Comparison of ENCODE assay signal across 12 mouse cellular contexts in the genomic region with DNA sequence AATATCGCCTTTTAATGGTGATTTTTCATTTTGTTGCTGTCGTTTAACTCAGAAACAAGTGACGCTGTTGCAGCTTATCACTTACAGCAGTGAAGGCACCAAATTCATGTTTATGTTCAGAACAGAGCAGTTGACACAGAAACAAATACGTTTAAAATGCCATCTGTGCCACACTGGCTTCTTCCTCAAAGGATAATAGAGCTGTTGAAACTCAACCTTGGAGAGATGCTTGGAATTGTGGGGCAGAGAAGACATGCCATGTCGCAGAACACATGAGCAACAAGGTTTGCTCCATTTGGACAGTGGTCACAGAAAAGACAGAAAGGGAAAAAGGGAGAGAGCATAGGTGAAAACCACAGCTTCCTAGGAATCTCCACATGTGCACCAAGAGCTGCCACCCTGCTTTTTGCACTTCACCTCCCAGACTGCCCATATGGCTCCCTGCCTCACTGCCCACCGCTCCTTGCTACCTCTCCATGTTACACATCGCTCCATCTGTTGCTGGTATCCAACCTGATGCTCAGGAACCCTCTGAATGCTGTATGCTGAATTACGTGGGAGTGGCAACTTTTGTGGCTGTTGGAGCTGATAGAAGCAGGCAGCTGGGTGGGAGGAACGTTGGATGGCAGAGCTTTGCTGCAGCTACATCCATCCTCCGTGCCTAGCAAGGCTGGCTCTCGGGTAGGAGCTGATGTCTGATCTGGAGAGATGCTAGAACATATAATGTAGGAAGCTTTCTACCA.
DNase-seq lines count a peak whose midpoint lies in the region; ATAC-seq and TF ChIP-seq lines count a peak whose summit lies in the region.
"Had no signal": no experiment of that assay in that cellular context is flagged by ENCODE, and none has a peak within 500 bp of the region (broad histone marks: within the 10 kb centered on the region; RNA-seq: fewer than 3 reads in every experiment).

No protein-coding gene starts in this region.

- peak; percentile 50; the same call in 1 of the 2 replicates for ATAC-seq in forebrain, embryonic 14.5 days
- no peak for ATAC-seq in forebrain, embryonic 12.5 days (ENCODE audit: low FRiP score)
- peak; percentile 48; the same call in 1 of the 2 replicates for ATAC-seq in forebrain, postnatal 0 days
- ATAC-seq in granulocyte monocyte progenitor cell, adult 5-6 weeks (replicated peaks; ENCODE audit: poor library complexity, severe bottlenecking) = no peak
- ATAC-seq in inflammation-experienced regulatory T-cells, adult 6 months = no peak
- ATAC-seq: intestine, postnatal 0 days had no signal

- H3K4me2 ChIP-seq in forebrain, embryonic 14.5 days (ENCODE audit: low read length) = no peak overlapping the region
- no peak overlapping the region for H3K4me2 ChIP-seq in forebrain, embryonic 12.5 days
- no peak overlapping the region for H3K4me2 ChIP-seq in forebrain, postnatal 0 days (ENCODE audit: low read depth)

- H3K9me3 ChIP-seq in forebrain, embryonic 14.5 days (replicated peaks; ENCODE audit: control insufficient read depth, low read length) = no peaks in the 10 kb centered on the region
- H3K9me3 ChIP-seq in forebrain, embryonic 12.5 days = no peaks in the 10 kb centered on the region
- H3K9me3 ChIP-seq in forebrain, postnatal 0 days (ENCODE audit: low read length) = no peaks in the 10 kb centered on the region

- 77% methylated on average over 11 of the region's 11 CpGs for WGBS in forebrain, embryonic 14.5 days
- WGBS in forebrain, embryonic 12.5 days = 82% methylated on average over 11 of the region's 11 CpGs
- 54% methylated on average over 11 of the region's 11 CpGs for WGBS in forebrain, postnatal 0 days

- H3K27ac ChIP-seq in forebrain, embryonic 14.5 days (ENCODE audit: low read depth, low read length) = peak overlapping the region; percentile 27; the same call in 1 of the 2 replicates
- H3K27ac ChIP-seq in forebrain, embryonic 12.5 days = no peak overlapping the region
- no peak overlapping the region for H3K27ac ChIP-seq in forebrain, postnatal 0 days (ENCODE audit: low read depth, low read length)

- H3K36me3 ChIP-seq in forebrain, embryonic 14.5 days (ENCODE audit: control insufficient read depth, insufficient read depth, low read length) = no peaks in the 10 kb centered on the region
- no peaks in the 10 kb centered on the region for H3K36me3 ChIP-seq in forebrain, embryonic 12.5 days (replicated peaks)
- H3K36me3 ChIP-seq in forebrain, postnatal 0 days (ENCODE audit: insufficient read depth) = no peaks in the 10 kb centered on the region

- H3K9ac ChIP-seq in forebrain, embryonic 14.5 days (ENCODE audit: low read length) = no peak overlapping the region
- H3K9ac ChIP-seq in forebrain, embryonic 12.5 days = no peak overlapping the region
- no peak overlapping the region for H3K9ac ChIP-seq in forebrain, postnatal 0 days

- no peaks in the 10 kb centered on the region for H3K4me1 ChIP-seq in forebrain, embryonic 14.5 days (ENCODE audit: control insufficient read depth, insufficient read depth, low read length)
- H3K4me1 ChIP-seq in forebrain, embryonic 12.5 days = no peaks in the 10 kb centered on the region
- H3K4me1 ChIP-seq in forebrain, postnatal 0 days (ENCODE audit: insufficient read depth) = no peaks in the 10 kb centered on the region

- TF ChIP-seq CTCF in forebrain, postnatal 0 days (IDR thresholded peaks at IDR 0.05; ENCODE audit: low read depth) = no peak

- DNase-seq in forebrain, embryonic 14.5 days (ENCODE audit: low spot score) = peak; percentile 37
- DNase-seq in forebrain, postnatal 0 days = peak; percentile 18
- DNase-seq in layer of hippocampus, postnatal 36 days = peak; percentile 70 to 79
- DNase-seq in right cerebral cortex, postnatal 14 days = peak; percentile 46
- DNase-seq in lung, postnatal 25 days (ENCODE audit: low spot score) = no peak
- DNase-seq: adrenal gland, adult 2 months; liver; thymus, postnatal 25 days had no signal

- no peak overlapping the region for H3K4me3 ChIP-seq in forebrain, embryonic 14.5 days (ENCODE audit: low read depth, low read length)
- H3K4me3 ChIP-seq in forebrain, embryonic 12.5 days (replicated peaks) = no peak overlapping the region
- no peak overlapping the region for H3K4me3 ChIP-seq in forebrain, postnatal 0 days (ENCODE audit: low read depth, low read length)

- H3K27me3 ChIP-seq in forebrain, embryonic 14.5 days (replicated peaks; ENCODE audit: control insufficient read depth, insufficient read depth, low read length) = no peaks in the 10 kb centered on the region
- H3K27me3 ChIP-seq in forebrain, embryonic 12.5 days = no peaks in the 10 kb centered on the region
- no peaks in the 10 kb centered on the region for H3K27me3 ChIP-seq in forebrain, postnatal 0 days (ENCODE audit: insufficient read depth, low read length)

Comparison
In these comparisons a context has a peak if more than half of its experiments do, and no peak if none do; other contexts are left out.
1. ATAC-seq: peak in forebrain, embryonic 14.5 days (single experiment) and forebrain, postnatal 0 days (single experiment); none in forebrain, embryonic 12.5 days (single experiment), granulocyte monocyte progenitor cell, adult 5-6 weeks (single experiment) and inflammation-experienced regulatory T-cells, adult 6 months (single experiment).